In the genomic region with DNA sequence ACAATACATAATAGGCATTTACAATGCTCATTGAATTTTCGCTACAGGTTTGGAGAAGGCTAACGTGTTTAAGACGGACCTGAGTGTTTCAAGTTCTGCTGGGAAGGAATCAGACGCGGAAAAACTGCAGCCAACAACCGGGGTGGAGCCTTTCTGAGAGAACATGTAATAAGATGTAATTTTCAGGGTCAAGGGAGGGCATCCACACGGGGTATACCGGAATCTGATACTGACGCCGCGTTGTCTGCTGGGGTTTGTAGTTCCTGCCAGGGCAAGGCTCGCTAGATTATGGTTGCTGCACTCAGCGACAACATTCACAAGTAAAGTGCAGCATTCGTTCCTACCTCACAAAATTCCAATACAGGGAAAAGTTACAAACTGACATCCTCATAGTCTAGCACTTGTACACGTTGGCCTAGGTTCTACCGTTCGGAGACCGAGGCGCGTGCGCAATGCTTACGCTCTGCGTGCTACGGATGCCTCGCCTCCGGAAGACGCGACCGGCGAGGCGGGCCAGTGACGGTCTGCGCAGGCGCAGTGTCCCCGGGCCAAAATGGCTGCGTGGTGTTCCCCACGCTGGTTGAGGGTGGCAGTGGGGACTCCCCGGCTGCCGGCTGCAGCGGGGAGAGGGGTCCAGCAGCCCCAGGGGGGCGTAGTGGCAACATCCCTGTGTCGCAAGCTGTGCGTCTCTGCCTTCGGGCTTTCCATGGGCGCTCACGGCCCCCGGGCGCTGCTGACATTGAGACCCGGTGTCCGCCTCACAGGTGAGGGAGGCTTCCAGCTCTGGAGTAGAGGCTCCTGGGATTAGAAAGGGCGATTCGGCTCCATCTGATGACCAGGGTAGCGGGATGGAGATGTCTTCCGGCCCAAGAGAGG, we compare ENCODE assay signal across 8 mouse cellular contexts. TPM values are rescaled to one million over a fixed set of nuclear protein-coding genes. Genes with fewer than 3 reads are reported as not detected.
A peak's percentile ranks its signal among the peaks of the same experiment; 100 is the strongest.
DNase-seq lines count a peak whose midpoint lies in the region; ATAC-seq and TF ChIP-seq lines count a peak whose summit lies in the region.

No protein-coding gene starts in this region.

- H3K27me3 ChIP-seq in G1E (ENCODE audit: insufficient read depth, low read length) = no peaks in the 10 kb centered on the region
- no peaks in the 10 kb centered on the region for H3K27me3 ChIP-seq in forebrain, embryonic 16.5 days (replicated peaks; ENCODE audit: control insufficient read depth, insufficient read depth, low read length)
- H3K27me3 ChIP-seq in lung, embryonic 14.5 days (ENCODE audit: insufficient read depth, low read length) = no peaks in the 10 kb centered on the region
- H3K27me3 ChIP-seq in thymus, adult 2 months (ENCODE audit: control insufficient read depth, insufficient read depth, low read length) = no peaks in the 10 kb centered on the region

- H3K4me3 ChIP-seq in G1E (ENCODE audit: low read depth, low read length) = peak overlapping the region; percentile 95
- H3K4me3 ChIP-seq in forebrain, embryonic 16.5 days (replicated peaks; ENCODE audit: low read length) = peak overlapping the region; percentile 93
- peak overlapping the region; percentile 99 for H3K4me3 ChIP-seq in layer of hippocampus, adult 2 months
- H3K4me3 ChIP-seq in lung, embryonic 14.5 days (ENCODE audit: low read depth, low read length) = peak overlapping the region; percentile 95
- H3K4me3 ChIP-seq in olfactory bulb, adult 2 months (ENCODE audit: insufficient read depth, low read depth, low read length) = peak overlapping the region; percentile 88
- peak overlapping the region; percentile 62 for H3K4me3 ChIP-seq in thymus, adult 2 months (ENCODE audit: control insufficient read depth, insufficient read depth, low read length)

- peak overlapping the region; percentile 81 for H3K27ac ChIP-seq in forebrain, embryonic 16.5 days (ENCODE audit: low read length)
- H3K27ac ChIP-seq in layer of hippocampus, adult 2 months = peak overlapping the region; percentile 99
- H3K27ac ChIP-seq in lung, embryonic 14.5 days (ENCODE audit: low read depth) = peak overlapping the region; percentile 44
- H3K27ac ChIP-seq in olfactory bulb, adult 2 months (ENCODE audit: insufficient read depth, low read depth, low read length) = peak overlapping the region; percentile 93
- H3K27ac ChIP-seq in thymus, adult 2 months (ENCODE audit: control insufficient read depth, insufficient read depth, low read length) = peak overlapping the region; percentile 36

- peaks cover 28% of the 10 kb centered on the region for H3K36me3 ChIP-seq in G1E (replicated peaks)
- 0 out of 2 replicates have a peak, but pooled peaks cover 3% of the 10 kb centered on the region for H3K36me3 ChIP-seq in forebrain, embryonic 16.5 days (ENCODE audit: control insufficient read depth, insufficient read depth)
- peaks cover 18% of the 10 kb centered on the region for H3K36me3 ChIP-seq in lung, embryonic 14.5 days (ENCODE audit: insufficient read depth)
- H3K36me3 ChIP-seq in thymus, adult 2 months (ENCODE audit: control insufficient read depth, insufficient read depth, low read length) = peaks cover 4% of the 10 kb centered on the region; the same call in 1 of the 2 replicates

- peak; percentile 93 for TF ChIP-seq POLR2A in olfactory bulb, adult 2 months (IDR thresholded peaks at IDR 0.05; ENCODE audit: insufficient read depth, low read depth, low read length)
- TF ChIP-seq POLR2A in thymus, adult 2 months (IDR thresholded peaks at IDR 0.05; ENCODE audit: control insufficient read depth, extremely low read depth, insufficient read depth, low read length, poor library complexity) = peak; percentile 96

- DNase-seq in G1E (ENCODE audit: low spot score) = peak; percentile 85
- DNase-seq in cerebellum, adult 18-20 months = peak; percentile 96 to 99
- peak; percentile 97 to 98 for DNase-seq in heart, postnatal 36 days
- peak; percentile 93 to 98 for DNase-seq in layer of hippocampus, adult 2 months (ENCODE audit: low spot score in 2 of 2)
- peak; percentile 98 for DNase-seq in lung, embryonic 14.5 days
- peak; percentile 96 for DNase-seq in thymus, adult 2 months

- H3K4me2 ChIP-seq in forebrain, embryonic 16.5 days (ENCODE audit: low read length) = peak overlapping the region; percentile 95
- peak overlapping the region; percentile 94 for H3K4me2 ChIP-seq in lung, embryonic 14.5 days

- peak; percentile 50 for ATAC-seq in G1E (ENCODE audit: extremely low read depth, insufficient number of reproducible peaks, low FRiP score, poor library complexity, severe bottlenecking)
- peak; percentile 90 for ATAC-seq in forebrain, embryonic 16.5 days
- ATAC-seq in lung, embryonic 14.5 days (ENCODE audit: insufficient read depth) = peak; percentile 84

- peak overlapping the region; percentile 96 for H3K9ac ChIP-seq in forebrain, embryonic 16.5 days (replicated peaks; ENCODE audit: low read depth, low read length)
- peak overlapping the region; percentile 86 for H3K9ac ChIP-seq in lung, embryonic 14.5 days

- TF ChIP-seq CTCF in G1E (IDR thresholded peaks at IDR 0.05; ENCODE audit: low read depth, low read length) = no peak
- TF ChIP-seq CTCF in layer of hippocampus, adult 2 months (conservative IDR thresholded peaks at IDR 0.05) = no peak
- no peak for TF ChIP-seq CTCF in lung, embryonic 14.5 days (IDR thresholded peaks at IDR 0.05; ENCODE audit: low read depth)
- TF ChIP-seq CTCF in olfactory bulb, adult 2 months (IDR thresholded peaks at IDR 0.05; ENCODE audit: insufficient read depth, low read depth, low read length) = no peak
- 0 out of 2 replicates have a peak, but pooled peaks have one; percentile 38 for TF ChIP-seq CTCF in thymus, adult 2 months (IDR thresholded peaks at IDR 0.05; ENCODE audit: borderline replicate concordance, control insufficient read depth, extremely low read depth, insufficient read depth, low read length, poor library complexity)

- H3K4me1 ChIP-seq in G1E (ENCODE audit: insufficient read depth, low read depth, low read length) = peaks cover 63% of the 10 kb centered on the region
- H3K4me1 ChIP-seq in forebrain, embryonic 16.5 days (replicated peaks; ENCODE audit: control insufficient read depth, insufficient read depth, low read length) = peaks cover 20% of the 10 kb centered on the region
- H3K4me1 ChIP-seq in lung, embryonic 14.5 days (ENCODE audit: insufficient read depth) = peaks cover 2% of the 10 kb centered on the region; the same call in 1 of the 2 replicates
- H3K4me1 ChIP-seq in olfactory bulb, adult 2 months (ENCODE audit: control insufficient read depth, insufficient read depth, low read length) = peaks cover 2% of the 10 kb centered on the region
- peaks cover 6% of the 10 kb centered on the region for H3K4me1 ChIP-seq in thymus, adult 2 months (replicated peaks; ENCODE audit: control insufficient read depth, insufficient read depth, low read length)

- intact Hi-C loops in heart, postnatal 36 days (cut with DNase I) = loop anchor here (5.0 kb wide), 1 partner anchor 178 kb away; no protein-coding TSS in a partner anchor

- no peaks in the 10 kb centered on the region for H3K9me3 ChIP-seq in G1E (replicated peaks)
- H3K9me3 ChIP-seq in forebrain, embryonic 16.5 days (ENCODE audit: control insufficient read depth, low read length) = no peaks in the 10 kb centered on the region
- H3K9me3 ChIP-seq in lung, embryonic 14.5 days (ENCODE audit: low read depth, low read length) = no peaks in the 10 kb centered on the region

- under 1% methylated on average over 54 of the region's 54 CpGs for WGBS in forebrain, embryonic 16.5 days
- under 1% methylated on average over 54 of the region's 54 CpGs for WGBS in lung, embryonic 14.5 days
- WGBS in olfactory bulb, adult 2 months = under 1% methylated on average over 54 of the region's 54 CpGs
- WGBS in thymus, adult 2 months = under 1% methylated on average over 54 of the region's 54 CpGs

RNA-seq across cellular contexts. Expression of gene Coro7, which starts 4.2 kb away (rescaled TPM):
- total RNA-seq in G1E (2014; fragmentation: Nextera tagmentation) (74.9 and 94.3 TPM in 2 replicates), G1E (2017) (33.0 and 34.8 TPM in 2 replicates)
- polyA plus RNA-seq in G1E (2012) = 159 and 205 TPM in 2 replicates
- 25.4 and 32.6 TPM in 2 replicates for polyA plus RNA-seq in forebrain, embryonic 16.5 days (2015; fragmentation: Nextera tagmentation; extraction: Ambion mirVana)
- 10 to 100 TPM; 13.0 to 13.7 TPM for total RNA-seq in heart, postnatal 36 days (2021)
- total RNA-seq in layer of hippocampus, adult 2 months (2021) = 10 to 100 TPM; 85.6 to 93.4 TPM
- polyA plus RNA-seq in lung, embryonic 14.5 days (2014; fragmentation: Nextera tagmentation; extraction: Ambion mirVana) = 13.1 and 15.1 TPM in 2 replicates
- not detected in 2 replicates for polyA plus RNA-seq in olfactory bulb, adult 2 months (2012; ENCODE audit: insufficient read depth, insufficient read length, low replicate concordance, missing spikeins)
- polyA plus RNA-seq in thymus, adult 2 months (2012; rRNA removed) = 391 and 423 TPM in 2 replicates

RNA-seq across cellular contexts. Expression of gene Nmral1, which starts 35.3 kb away (rescaled TPM):
- 32.9 and 33.3 TPM in 2 replicates for total RNA-seq in G1E (2014; fragmentation: Nextera tagmentation)
- total RNA-seq in G1E (2017) = 33.8 and 34.8 TPM in 2 replicates
- 7.3 and 13.0 TPM in 2 replicates for polyA plus RNA-seq in G1E (2012)
- 88.8 and 94.4 TPM in 2 replicates for polyA plus RNA-seq in forebrain, embryonic 16.5 days (2015; fragmentation: Nextera tagmentation; extraction: Ambion mirVana)
- total RNA-seq in heart, postnatal 36 days (2021) = 1 to 10 TPM; 2.8 to 3.4 TPM
- total RNA-seq in layer of hippocampus, adult 2 months (2021) = 10 to 100 TPM; 16.8 to 17.4 TPM
- polyA plus RNA-seq in lung, embryonic 14.5 days (2014; fragmentation: Nextera tagmentation; extraction: Ambion mirVana) = 93.7 and 102 TPM in 2 replicates
- not detected in 2 replicates for polyA plus RNA-seq in olfactory bulb, adult 2 months (2012; ENCODE audit: insufficient read depth, insufficient read length, low replicate concordance, missing spikeins)
- 25.6 and 27.2 TPM in 2 replicates for polyA plus RNA-seq in thymus, adult 2 months (2012; rRNA removed)

RNA-seq across cellular contexts. Expression of gene Hmox2, which starts 42.3 kb away (rescaled TPM):
- total RNA-seq in G1E (2014; fragmentation: Nextera tagmentation) (43.0 and 60.0 TPM in 2 replicates), G1E (2017) (31.0 and 37.2 TPM in 2 replicates)
- polyA plus RNA-seq in G1E (2012) = 1.9 and 2.3 TPM in 2 replicates
- 83.1 and 99.5 TPM in 2 replicates for polyA plus RNA-seq in forebrain, embryonic 16.5 days (2015; fragmentation: Nextera tagmentation; extraction: Ambion mirVana)
- total RNA-seq in heart, postnatal 36 days (2021) = 10 to 100 TPM; 72.2 to 88.2 TPM
- 10 to 100 TPM; 91.8 to 92.0 TPM for total RNA-seq in layer of hippocampus, adult 2 months (2021)
- polyA plus RNA-seq in lung, embryonic 14.5 days (2014; fragmentation: Nextera tagmentation; extraction: Ambion mirVana) = 104 and 109 TPM in 2 replicates
- not detected in 2 replicates for polyA plus RNA-seq in olfactory bulb, adult 2 months (2012; ENCODE audit: insufficient read depth, insufficient read length, low replicate concordance, missing spikeins)
- polyA plus RNA-seq in thymus, adult 2 months (2012; rRNA removed) = 44.4 and 54.7 TPM in 2 replicates

RNA-seq across cellular contexts. Expression of gene Dnaja3, which starts 44.0 kb away (rescaled TPM):
- total RNA-seq in G1E (2014; fragmentation: Nextera tagmentation) (53.1 and 56.1 TPM in 2 replicates), G1E (2017) (63.5 and 73.2 TPM in 2 replicates)
- 23.9 and 33.1 TPM in 2 replicates for polyA plus RNA-seq in G1E (2012)
- 60.3 and 61.9 TPM in 2 replicates for polyA plus RNA-seq in forebrain, embryonic 16.5 days (2015; fragmentation: Nextera tagmentation; extraction: Ambion mirVana)
- total RNA-seq in heart, postnatal 36 days (2021) = 100 to 1,000 TPM; 143 to 164 TPM
- total RNA-seq in layer of hippocampus, adult 2 months (2021) = 10 to 100 TPM; 61.2 to 65.4 TPM
- polyA plus RNA-seq in lung, embryonic 14.5 days (2014; fragmentation: Nextera tagmentation; extraction: Ambion mirVana) = 58.7 and 59.3 TPM in 2 replicates
- not detected in 2 replicates for polyA plus RNA-seq in olfactory bulb, adult 2 months (2012; ENCODE audit: insufficient read depth, insufficient read length, low replicate concordance, missing spikeins)
- polyA plus RNA-seq in thymus, adult 2 months (2012; rRNA removed) = 18.3 and 19.7 TPM in 2 replicates

RNA-seq across cellular contexts. Expression of gene Vasn, which starts 44.1 kb away (rescaled TPM):
- 0.30 TPM in 1 of 2 replicates, not detected in the other for total RNA-seq in G1E (2014; fragmentation: Nextera tagmentation)
- total RNA-seq in G1E (2017) = 0.05 and 0.12 TPM in 2 replicates
- polyA plus RNA-seq in G1E (2012) = 0.03 and 0.04 TPM in 2 replicates
- polyA plus RNA-seq in forebrain, embryonic 16.5 days (2015; fragmentation: Nextera tagmentation; extraction: Ambion mirVana) = 3.2 and 4.3 TPM in 2 replicates
- total RNA-seq in heart, postnatal 36 days (2021) = 10 to 100 TPM in 1 of 2 experiments, 1 to 10 TPM in 1; 9.2 to 11.0 TPM
- total RNA-seq in layer of hippocampus, adult 2 months (2021) = 1 to 10 TPM; 5.7 to 6.2 TPM
- polyA plus RNA-seq in lung, embryonic 14.5 days (2014; fragmentation: Nextera tagmentation; extraction: Ambion mirVana) = 23.1 and 23.5 TPM in 2 replicates
- polyA plus RNA-seq in olfactory bulb, adult 2 months (2012; ENCODE audit: insufficient read depth, insufficient read length, low replicate concordance, missing spikeins) = not detected in 2 replicates
- 5.3 and 8.1 TPM in 2 replicates for polyA plus RNA-seq in thymus, adult 2 months (2012; rRNA removed)

Comparison
In these comparisons a context has a peak if more than half of its experiments do, and no peak if none do; other contexts are left out.
1. Peak in every context shown above with its lines: DNase-seq, ATAC-seq, H3K4me3 ChIP-seq and H3K27ac ChIP-seq.
2. H3K27ac ChIP-seq: peak in every context shown above with its lines; median percentile 99 in layer of hippocampus, adult 2 months; 93 in olfactory bulb, adult 2 months; 81 in forebrain, embryonic 16.5 days; 44 in lung, embryonic 14.5 days; 36 in thymus, adult 2 months.
3. RNA of gene Hmox2, which starts 42.3 kb away (polyA plus RNA-seq): 104 to 109 TPM in lung, embryonic 14.5 days, 83.1 to 99.5 TPM in forebrain, embryonic 16.5 days and 44.4 to 54.7 TPM in thymus, adult 2 months; 1.9 to 2.3 TPM in G1E and not detected in olfactory bulb, adult 2 months; every median in the first group is over 10 times any median in the second.